Mouse (Mus musculus) hindbrain, embryonic 14.5 days (tissue): ENCODE measurements around the gene Tmtc2. TPM values are rescaled to one million over a fixed set of nuclear protein-coding genes. Genes with fewer than 3 reads are reported as not detected.
A peak's percentile ranks its signal among the peaks of the same experiment; 100 is the strongest.

Experiments used
- ATAC-seq: fragments of 200-750 bp; cut with Nextera tagmentation; 2 replicates; pipeline ENCODE4 v1.8.0; 2017; ENCODE audit warnings: moderate number of reproducible peaks, mild to moderate bottlenecking, moderate TSS enrichment, moderate library complexity; ENCODE audit not compliant: low FRiP score
- DNase-seq: peaks from one replicate; pipeline ENCODE4 v3.0.0-alpha.2; 2015; ENCODE audit warnings: low spot score
- H3K27ac ChIP-seq: fragments of 300-500 bp; sonication (generic); 2 replicates; pipeline ENCODE4 v1.5.1; 2014; ENCODE audit warnings: mild to moderate bottlenecking, moderate library complexity
- H3K27me3 ChIP-seq: fragments of 300-500 bp; sonication (generic); 2 replicates; pipeline ENCODE4 v1.6.1; 2014; ENCODE audit warnings: mild to moderate bottlenecking, low read length, mixed read lengths; ENCODE audit not compliant: control insufficient read depth, insufficient read depth
- H3K36me3 ChIP-seq: fragments of 300-500 bp; sonication (generic); replicated peaks from 2 replicates; pipeline ENCODE4 v1.6.1; 2014; ENCODE audit not compliant: control insufficient read depth, insufficient read depth
- H3K4me1 ChIP-seq: fragments of 300-500 bp; sonication (generic); replicated peaks from 2 replicates; pipeline ENCODE4 v1.6.1; 2014; ENCODE audit warnings: antibody characterized with exemption, low read length, mixed read lengths; ENCODE audit not compliant: control insufficient read depth, insufficient read depth
- H3K4me2 ChIP-seq: fragments of 300-500 bp; sonication (generic); replicated peaks from 2 replicates; pipeline ENCODE4 v1.6.1; 2014; ENCODE audit warnings: mild to moderate bottlenecking, moderate library complexity
- H3K4me3 ChIP-seq: fragments of 300-500 bp; sonication (generic); replicated peaks from 2 replicates; pipeline ENCODE4 v1.5.1; 2014; ENCODE audit warnings: mild to moderate bottlenecking, low read length
- H3K9ac ChIP-seq: fragments of 300-500 bp; sonication (generic); 2 replicates; pipeline ENCODE4 v1.6.1; 2014
- H3K9me3 ChIP-seq: fragments of 300-500 bp; sonication (generic); 2 replicates; pipeline ENCODE4 v1.6.1; 2016; ENCODE audit warnings: low read length; ENCODE audit not compliant: control insufficient read depth
- WGBS: fragments of 180-500 bp; shearing (Covaris S2); extraction: QIAGEN DNeasy Blood & Tissue Kit; methylation state at CpG from one replicate; pipeline ENCODE4 v1.1.7; 2014; 5-methylcytosine and 5-hydroxymethylcytosine counted together
- polyA plus RNA-seq: library from polyadenylated mRNA; unstranded; fragments of >200 nt; fragmentation: Nextera tagmentation; extraction: Ambion mirVana; gene quantifications from 2 replicates; pipeline ENCODE4 v1.2.1, GENCODE M21; 2014

Gene Tmtc2
- polyA plus RNA-seq, 1 experiment from 2014 or later, result 7.3 TPM

DNA sequence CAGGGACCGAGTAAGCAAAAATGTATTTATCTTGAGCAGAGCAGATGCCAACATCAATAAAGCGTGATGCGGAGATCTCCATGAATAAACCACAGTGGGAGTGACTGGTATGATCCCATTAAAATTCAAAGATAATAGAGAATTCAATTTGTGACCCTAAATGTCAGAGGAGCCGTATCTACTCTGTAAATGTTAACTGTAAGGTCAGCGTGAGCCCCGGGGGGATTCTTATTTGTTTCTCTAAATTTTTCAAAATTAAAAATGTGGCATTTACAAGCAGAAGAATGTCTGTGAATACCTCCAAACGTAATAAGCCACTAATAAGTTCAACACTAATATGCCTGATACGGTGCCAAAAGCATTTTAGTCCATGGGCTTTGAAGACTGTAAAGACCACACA lies 120.8 kb downstream of the Tmtc2 start:
- DNase-seq, result no peak
- no peaks in the 10 kb centered on the region for H3K27me3 ChIP-seq
- no peak overlapping the region for H3K4me3 ChIP-seq
- peak overlapping the region; percentile 20; the same call in 1 of the 2 replicates for H3K27ac ChIP-seq
- no peaks in the 10 kb centered on the region for H3K36me3 ChIP-seq
- ATAC-seq, result no peak
- no peak overlapping the region for H3K9ac ChIP-seq
- no peaks in the 10 kb centered on the region for H3K9me3 ChIP-seq
- WGBS, result 56% methylated on average over 8 of the region's 8 CpGs
- no peak overlapping the region for H3K4me2 ChIP-seq
- H3K4me1 ChIP-seq, result peaks cover 6% of the 10 kb centered on the region; the same call in 1 of the 2 replicates

DNA sequence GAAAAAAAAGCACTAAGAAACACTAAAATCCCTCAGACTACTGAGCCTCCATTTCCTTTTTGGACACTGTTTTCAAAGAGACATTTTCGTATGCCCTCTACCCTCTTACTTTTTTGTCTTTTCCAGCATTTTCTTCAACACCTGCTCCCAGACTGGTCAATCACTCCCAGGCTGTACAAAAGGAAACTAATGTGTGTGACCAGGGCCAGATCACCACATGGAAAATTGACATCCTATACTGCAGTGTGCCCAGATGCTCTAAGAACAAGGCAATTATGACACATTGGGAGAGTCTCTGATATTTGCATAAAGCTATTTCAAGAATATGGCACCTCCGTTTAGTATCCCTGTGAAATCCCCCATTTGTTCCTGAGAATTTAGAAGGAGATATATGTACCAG lies 127.1 kb downstream of the Tmtc2 start:
- Histone ChIP-seq H3K27me3 (no peaks in the 10 kb centered on the region), H3K4me3 (no peak overlapping the region), H3K9me3 (no peaks in the 10 kb centered on the region), H3K36me3 (no peaks in the 10 kb centered on the region), H3K27ac (no peak overlapping the region), H3K4me2 (no peak overlapping the region), H3K4me1 (no peaks in the 10 kb centered on the region), H3K9ac (no peak overlapping the region)
- WGBS, result 69% methylated on average over 2 of the region's 2 CpGs
- no peak for ATAC-seq
- no peak for DNase-seq

DNA sequence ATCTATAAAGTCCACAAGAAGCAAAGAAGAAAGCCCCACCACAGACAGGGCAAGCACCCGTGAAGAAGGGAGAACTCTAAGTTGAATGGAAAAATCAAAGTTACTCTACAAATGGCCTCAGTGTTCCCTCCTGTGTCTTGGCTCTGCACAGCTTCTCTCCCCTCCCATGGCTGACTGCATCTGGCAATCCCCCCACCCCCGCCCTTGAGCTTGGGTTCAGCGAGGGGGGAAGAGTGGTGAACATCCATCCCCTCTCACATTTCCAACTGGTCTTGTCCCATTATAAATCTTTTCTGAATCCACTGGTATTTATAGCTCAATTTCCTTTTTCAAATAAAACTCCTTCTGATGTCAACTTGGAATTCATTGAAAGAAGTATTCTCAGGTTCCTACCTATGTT lies 129.9 kb downstream of the Tmtc2 start:
- no peak for ATAC-seq
- H3K4me1 ChIP-seq, result no peaks in the 10 kb centered on the region
- WGBS, result 79% methylated on average over 3 of the region's 3 CpGs
- H3K27ac ChIP-seq, result no peak overlapping the region
- H3K4me2 ChIP-seq, result no peak overlapping the region
- H3K9me3 ChIP-seq, result no peaks in the 10 kb centered on the region
- H3K27me3 ChIP-seq, result no peaks in the 10 kb centered on the region
- H3K4me3 ChIP-seq, result no peak overlapping the region
- H3K36me3 ChIP-seq, result no peaks in the 10 kb centered on the region
- no peak overlapping the region for H3K9ac ChIP-seq
- DNase-seq, result no peak

DNA sequence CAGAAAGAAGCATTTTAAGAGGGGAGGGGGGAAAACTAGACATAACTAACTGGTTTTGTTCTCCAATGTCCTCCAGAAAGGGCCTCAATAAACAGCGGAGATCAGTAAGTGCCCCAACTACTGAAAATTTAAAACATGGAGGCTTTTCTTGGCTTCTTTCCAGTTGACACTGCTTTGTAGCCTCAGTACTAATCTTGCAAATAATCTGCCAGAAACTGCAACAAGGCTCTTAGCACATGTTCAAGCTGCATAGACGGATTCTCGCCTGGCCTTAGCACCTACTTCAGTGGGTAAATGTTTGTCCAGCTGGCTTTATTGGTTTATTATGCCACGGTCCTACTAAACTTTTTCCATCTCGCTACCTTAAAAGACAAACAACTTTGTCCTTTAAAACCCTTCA lies 139.4 kb downstream of the Tmtc2 start:
- no peaks in the 10 kb centered on the region for H3K36me3 ChIP-seq
- ATAC-seq, result no peak
- H3K4me1 ChIP-seq, result 0 out of 2 replicates have a peak, but pooled peaks cover 4% of the 10 kb centered on the region
- WGBS, result 86% methylated on average over 5 of the region's 5 CpGs
- H3K27me3 ChIP-seq, result no peaks in the 10 kb centered on the region
- H3K27ac ChIP-seq, result no peak overlapping the region
- H3K9me3 ChIP-seq, result no peaks in the 10 kb centered on the region
- H3K9ac ChIP-seq, result no peak overlapping the region
- no peak for DNase-seq
- no peak overlapping the region for H3K4me3 ChIP-seq
- H3K4me2 ChIP-seq, result no peak overlapping the region

DNA sequence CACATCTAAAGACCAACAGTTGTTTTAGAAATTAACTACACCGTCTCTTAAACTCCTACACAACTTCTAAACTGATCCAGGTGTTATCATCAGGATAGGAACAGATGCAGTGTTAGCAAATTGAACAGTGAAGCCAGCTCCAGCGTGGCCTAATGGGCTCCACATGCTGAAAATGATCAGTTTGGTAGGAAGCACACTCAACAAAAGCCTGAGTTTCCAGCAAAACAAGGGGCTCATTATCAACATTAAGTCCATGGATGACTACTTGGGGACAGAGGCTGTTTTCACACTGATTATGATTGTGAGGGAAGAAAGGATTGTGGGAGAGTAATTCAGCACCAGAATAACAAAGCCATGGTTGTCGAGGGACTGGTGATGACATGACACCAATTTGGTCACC lies 143.4 kb downstream of the Tmtc2 start:
- WGBS, result 61% methylated on average over 3 of the region's 3 CpGs

DNA sequence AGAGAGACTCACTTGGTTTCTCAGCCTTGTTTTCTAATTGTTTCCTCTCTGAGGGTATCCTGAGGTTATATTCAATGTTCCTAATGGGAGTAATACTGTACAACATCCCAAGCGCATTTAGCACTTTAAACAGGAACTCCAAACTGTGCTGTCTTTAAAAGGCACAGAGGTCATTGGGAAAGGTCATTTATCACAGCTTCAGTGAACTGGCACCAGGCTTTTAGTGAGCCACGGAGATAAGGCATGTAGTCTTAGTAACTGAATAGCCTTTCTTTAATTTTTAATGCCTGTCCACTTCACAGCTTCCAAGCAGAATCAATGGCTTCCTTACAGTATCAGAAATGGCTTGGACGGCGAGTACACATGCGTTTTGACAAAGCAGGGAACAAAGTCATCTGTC lies 144.0 kb downstream of the Tmtc2 start:
- no peak for ATAC-seq
- Histone ChIP-seq H3K27me3 (no peaks in the 10 kb centered on the region), H3K9me3 (no peaks in the 10 kb centered on the region), H3K4me3 (no peak overlapping the region), H3K4me2 (no peak overlapping the region), H3K4me1 (0 out of 2 replicates have a peak, but pooled peaks cover 4% of the 10 kb centered on the region), H3K27ac (no peak overlapping the region), H3K36me3 (no peaks in the 10 kb centered on the region), H3K9ac (no peak overlapping the region)
- DNase-seq, result no peak
- WGBS, result 51% methylated on average over 5 of the region's 5 CpGs

More for the DNA sequence above, 143.4 kb downstream of the Tmtc2 start:
- no peaks in the 10 kb centered on the region for H3K27me3 ChIP-seq
- no peak for ATAC-seq
- 0 out of 2 replicates have a peak, but pooled peaks cover 4% of the 10 kb centered on the region for H3K4me1 ChIP-seq
- H3K36me3 ChIP-seq, result no peaks in the 10 kb centered on the region
- H3K4me3 ChIP-seq, result no peak overlapping the region
- no peak overlapping the region for H3K4me2 ChIP-seq
- H3K9ac ChIP-seq, result no peak overlapping the region
- no peaks in the 10 kb centered on the region for H3K9me3 ChIP-seq
- no peak for DNase-seq
- no peak overlapping the region for H3K27ac ChIP-seq

DNA sequence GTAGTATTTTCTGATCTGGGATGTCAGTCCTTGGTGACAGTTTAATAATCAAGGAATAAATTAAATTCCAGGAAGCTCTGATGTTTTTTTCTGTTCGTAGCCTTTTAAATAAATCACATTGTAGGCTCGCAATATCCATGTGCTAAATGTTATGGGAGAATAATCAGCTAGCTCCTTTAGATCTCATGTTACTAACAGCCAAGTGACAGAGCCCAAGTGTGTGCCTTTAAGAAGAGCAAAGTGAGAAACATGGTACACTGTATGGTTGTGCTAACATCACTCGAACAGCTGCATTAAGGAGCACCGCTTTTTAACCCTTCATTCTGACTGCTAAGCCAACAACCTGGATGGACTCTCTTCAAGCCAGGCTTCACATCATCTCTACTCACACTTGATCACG lies 146.2 kb downstream of the Tmtc2 start:
- 0 out of 2 replicates have a peak, but pooled peaks cover 4% of the 10 kb centered on the region for H3K4me1 ChIP-seq
- no peak overlapping the region for H3K27ac ChIP-seq
- no peak for ATAC-seq
- no peak overlapping the region for H3K4me3 ChIP-seq
- no peaks in the 10 kb centered on the region for H3K9me3 ChIP-seq
- H3K27me3 ChIP-seq, result no peaks in the 10 kb centered on the region
- 74% methylated on average over 5 of the region's 5 CpGs for WGBS
- DNase-seq, result no peak
- no peak overlapping the region for H3K9ac ChIP-seq
- H3K4me2 ChIP-seq, result no peak overlapping the region
- H3K36me3 ChIP-seq, result no peaks in the 10 kb centered on the region

DNA sequence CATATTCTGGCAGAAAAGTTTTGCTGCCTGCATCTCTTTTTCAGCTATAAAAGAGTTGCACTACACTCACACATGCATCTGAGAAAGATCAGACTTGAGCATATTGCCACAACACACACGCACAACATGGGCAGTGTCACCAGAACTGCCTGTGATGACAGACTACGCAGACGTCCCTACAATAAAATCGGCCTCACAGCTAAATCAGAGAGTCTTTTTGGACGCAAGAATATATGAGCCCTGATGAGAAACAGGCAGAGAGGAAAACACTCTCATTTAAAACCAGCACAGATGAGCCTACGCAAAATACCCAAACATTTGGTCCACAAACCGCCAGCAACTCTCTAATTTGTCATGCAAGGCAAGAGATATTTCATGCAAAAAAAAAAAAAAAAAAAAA lies 146.6 kb downstream of the Tmtc2 start:
- WGBS, result 92% methylated on average over 7 of the region's 7 CpGs
- no peak for DNase-seq
- no peaks in the 10 kb centered on the region for H3K27me3 ChIP-seq

DNA sequence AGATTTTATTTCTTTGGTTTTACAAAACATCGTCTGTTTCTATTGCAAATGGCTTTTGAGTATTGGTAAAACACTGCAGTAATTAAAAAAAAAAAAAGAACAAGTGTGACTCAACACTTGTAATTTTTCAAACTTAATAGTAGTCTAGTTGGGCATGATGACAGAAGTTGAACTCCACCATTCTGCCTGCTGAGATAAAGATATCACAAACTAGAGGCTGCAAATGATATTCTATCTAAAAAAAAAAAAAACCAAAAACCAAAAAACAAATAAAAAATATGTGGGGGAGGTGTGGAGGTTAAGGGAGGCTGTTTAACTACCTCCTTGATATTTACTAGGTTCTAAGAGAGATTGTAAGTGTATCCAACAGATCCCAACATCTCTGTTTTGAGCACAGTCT lies 149.2 kb downstream of the Tmtc2 start:
- H3K9ac ChIP-seq, result no peak overlapping the region
- no peaks in the 10 kb centered on the region for H3K4me1 ChIP-seq
- 0 out of 2 replicates have a peak, but pooled peaks cover 3% of the 10 kb centered on the region for H3K9me3 ChIP-seq
- no peaks in the 10 kb centered on the region for H3K27me3 ChIP-seq
- DNase-seq (no peak), ATAC-seq (no peak)
- no peak overlapping the region for H3K4me3 ChIP-seq
- H3K4me2 ChIP-seq, result no peak overlapping the region
- H3K36me3 ChIP-seq, result no peaks in the 10 kb centered on the region
- 93% methylated on average over 1 of the region's 1 CpGs for WGBS
- no peak overlapping the region for H3K27ac ChIP-seq

More for the DNA sequence above, 146.6 kb downstream of the Tmtc2 start:
- Histone ChIP-seq H3K9ac (no peak overlapping the region), H3K27ac (no peak overlapping the region), H3K4me3 (no peak overlapping the region), H3K4me1 (0 out of 2 replicates have a peak, but pooled peaks cover 4% of the 10 kb centered on the region), H3K36me3 (no peaks in the 10 kb centered on the region), H3K9me3 (no peaks in the 10 kb centered on the region), H3K4me2 (no peak overlapping the region)
- no peak for ATAC-seq

DNA sequence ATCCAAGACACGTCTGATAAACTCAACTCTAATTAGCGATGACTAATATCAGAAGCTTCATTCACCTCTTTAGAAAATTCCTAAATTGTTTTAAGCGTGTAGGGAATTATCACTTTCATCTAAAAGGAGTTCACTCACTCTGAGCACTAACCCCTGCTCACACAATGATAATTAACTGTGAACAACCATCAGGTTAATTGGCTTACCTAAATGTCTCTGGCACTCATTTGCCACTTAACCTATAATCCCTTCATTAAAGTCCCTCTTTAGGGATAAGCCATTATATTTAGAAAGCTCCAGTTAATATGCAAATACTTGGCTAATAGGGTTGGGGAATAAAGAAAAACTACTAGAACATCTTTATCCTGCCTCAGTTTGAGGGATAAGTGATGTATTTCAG lies 151.1 kb downstream of the Tmtc2 start:
- no peak overlapping the region for H3K4me3 ChIP-seq
- H3K27ac ChIP-seq, result no peak overlapping the region
- no peaks in the 10 kb centered on the region for H3K27me3 ChIP-seq
- no peaks in the 10 kb centered on the region for H3K4me1 ChIP-seq
- H3K9me3 ChIP-seq, result 0 out of 2 replicates have a peak, but pooled peaks cover 3% of the 10 kb centered on the region
- no peak for DNase-seq
- peak; percentile 48; the same call in 1 of the 2 replicates for ATAC-seq
- no peak overlapping the region for H3K9ac ChIP-seq
- no peaks in the 10 kb centered on the region for H3K36me3 ChIP-seq
- WGBS, result 80% methylated on average over 3 of the region's 3 CpGs
- H3K4me2 ChIP-seq, result no peak overlapping the region
